Mouse (Mus musculus) MEL (cell line): ENCODE measurements around the gene Ipmk.

Experiments
- CTCF ChIP-seq, 3 experiments: IDR thresholded peaks in 2 of 3; conservative IDR thresholded peaks in 1 of 3; 2 replicates each; pipeline ENCODE4 v1.5.1; 2011 to 2012; ENCODE audit warnings: low read length in 3 of 3, low read depth in 2 of 3, mild to moderate bottlenecking in 2 of 3, improper control_type of control experiment in 1 of 3, inconsistent platforms in 1 of 3, mixed read lengths in 1 of 3, moderate library complexity in 1 of 3; ENCODE audit not compliant: control insufficient read depth in 1 of 3, insufficient read depth in 1 of 3, poor library complexity in 1 of 3, severe bottlenecking in 1 of 3
- JUND ChIP-seq: IDR thresholded peaks from 2 replicates; pipeline ENCODE4 v1.6.1; 2011; ENCODE audit warnings: low read depth, mild to moderate bottlenecking, improper control_type of control experiment, low read length
- NELFE ChIP-seq: IDR thresholded peaks from 2 replicates; pipeline ENCODE4 v1.6.1; 2011; ENCODE audit warnings: low read depth, low read length, improper control_type of control experiment
- POLR2A ChIP-seq, 2 experiments: IDR thresholded peaks; 2 replicates each; pipeline ENCODE4 v1.6.1; 2011 to 2012; ENCODE audit warnings: low read length in 2 of 2, mild to moderate bottlenecking in 2 of 2, control low read depth in 1 of 2, improper control_type of control experiment in 1 of 2, low read depth in 1 of 2, moderate library complexity in 1 of 2; ENCODE audit not compliant: control insufficient read depth in 1 of 2, insufficient read depth in 1 of 2, poor library complexity in 1 of 2
- TAL1 ChIP-seq: IDR thresholded peaks from 2 replicates; pipeline ENCODE4 v1.6.1; 2012; ENCODE audit warnings: mild to moderate bottlenecking, inconsistent platforms, low read length, moderate library complexity, mixed read lengths
- ZMIZ1 ChIP-seq: IDR thresholded peaks from 2 replicates; pipeline ENCODE4 v1.6.1; 2012; ENCODE audit warnings: low read depth, mild to moderate bottlenecking, inconsistent platforms, low read length, improper control_type of control experiment, moderate library complexity

- TF ChIP-seq CTCF (IDR thresholded peaks at IDR 0.05 in 2 of 3, conservative IDR thresholded peaks at IDR 0.05 in 1 of 3; ENCODE audit: control insufficient read depth in 1 of 3, insufficient read depth in 1 of 3, low read depth in 2 of 3, low read length in 3 of 3, poor library complexity in 1 of 3, severe bottlenecking in 1 of 3) (no peak), POLR2A (IDR thresholded peaks at IDR 0.05; ENCODE audit: control insufficient read depth in 1 of 2, insufficient read depth in 1 of 2, low read depth in 1 of 2, low read length in 2 of 2, poor library complexity in 1 of 2) (no peak), JUND (no peak), NELFE (no peak), TAL1 (no peak), ZMIZ1 (no peak)
Observed at GRCm38 (mm10) chr10:71337733-71338132, 9.8 kb upstream of the Ipmk start.
